Mouse (Mus musculus): ENCODE measurements at regions not wholly inside any gene's neighbourhood (a gene's known extent, or its start where the extent isn't known, plus 50 kb on each side); places are given as distances from the start of the nearest gene placed in this dataset.

DNA sequence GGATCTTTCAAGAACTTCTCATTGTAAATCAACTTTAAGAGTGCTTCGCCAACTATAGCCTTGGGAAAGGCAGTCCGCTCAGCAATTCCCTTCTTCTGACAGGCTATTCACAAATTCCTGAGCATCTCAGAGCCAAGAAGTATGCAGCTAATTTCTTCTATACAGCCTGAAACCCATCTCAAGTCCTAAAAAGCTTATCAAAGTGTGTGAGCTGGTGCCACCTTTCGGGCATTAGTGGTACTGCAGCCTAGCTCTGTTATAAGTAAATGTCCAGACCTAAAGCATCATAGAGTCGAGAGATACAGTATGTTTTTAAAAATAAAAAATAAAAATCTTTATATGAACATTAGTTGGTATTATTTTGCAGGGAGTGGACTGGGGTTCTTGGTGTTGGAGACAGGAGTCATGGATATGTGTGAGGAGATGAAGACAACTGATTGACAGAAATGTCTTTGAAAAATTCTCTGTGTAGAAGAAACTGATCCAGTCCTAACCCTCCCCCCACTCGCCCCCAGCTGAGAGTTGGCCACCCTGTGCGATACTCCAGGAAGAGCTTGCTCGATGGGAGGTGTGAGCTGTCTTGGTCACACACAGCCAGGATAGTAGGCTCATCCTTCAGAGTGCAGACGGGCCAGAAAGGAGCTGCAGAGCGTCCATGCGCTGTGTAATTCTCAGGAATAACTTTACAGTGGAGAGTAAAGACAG is 56.4 kb downstream of the Bod1 start:
- no peak for TF ChIP-seq TAL1 (conservative IDR thresholded peaks at IDR 0.05; ENCODE audit: low read depth, low read length)
- no peak for TF ChIP-seq GATA2 (IDR thresholded peaks at IDR 0.05; ENCODE audit: borderline replicate concordance, low read depth, low read length)
- TF ChIP-seq GATA1 (IDR thresholded peaks at IDR 0.05; ENCODE audit: borderline replicate concordance, low read length): no peak
- no peak for TF ChIP-seq POLR2AphosphoS5 (IDR thresholded peaks at IDR 0.05; ENCODE audit: insufficient replicate concordance, low read depth, low read length)
- TF ChIP-seq CTCF (IDR thresholded peaks at IDR 0.05; ENCODE audit: low read depth, low read length): peak; percentile 63
- peak; percentile 22 for DNase-seq (ENCODE audit: low spot score)
- no peaks in the 10 kb centered on the region for H3K36me3 ChIP-seq (replicated peaks)
- H3K4me3 ChIP-seq (ENCODE audit: low read depth, low read length): no peak overlapping the region
- ATAC-seq (ENCODE audit: extremely low read depth, insufficient number of reproducible peaks, low FRiP score, poor library complexity, severe bottlenecking): no peak
- no peaks in the 10 kb centered on the region for H3K9me3 ChIP-seq (replicated peaks)
- no peaks in the 10 kb centered on the region for H3K4me1 ChIP-seq (ENCODE audit: insufficient read depth, low read depth, low read length)
- H3K27me3 ChIP-seq (ENCODE audit: insufficient read depth, low read length): no peaks in the 10 kb centered on the region

- Histone ChIP-seq H3K9me3 (replicated peaks) (no peaks in the 10 kb centered on the region), H3K27me3 (ENCODE audit: insufficient read depth, low read length) (no peaks in the 10 kb centered on the region), H3K36me3 (replicated peaks) (no peaks in the 10 kb centered on the region), H3K4me3 (ENCODE audit: low read depth, low read length) (no peak overlapping the region), H3K4me1 (ENCODE audit: insufficient read depth, low read depth, low read length) (no peaks in the 10 kb centered on the region)
- no peak for DNase-seq (ENCODE audit: low spot score)
- TF ChIP-seq GATA2 (IDR thresholded peaks at IDR 0.05; ENCODE audit: borderline replicate concordance, low read depth, low read length): no peak
- TF ChIP-seq CTCF (IDR thresholded peaks at IDR 0.05; ENCODE audit: low read depth, low read length): no peak
- no peak for TF ChIP-seq POLR2AphosphoS5 (IDR thresholded peaks at IDR 0.05; ENCODE audit: insufficient replicate concordance, low read depth, low read length)
- TF ChIP-seq GATA1 (IDR thresholded peaks at IDR 0.05; ENCODE audit: borderline replicate concordance, low read length): no peak
- TF ChIP-seq TAL1 (conservative IDR thresholded peaks at IDR 0.05; ENCODE audit: low read depth, low read length): no peak
- ATAC-seq (ENCODE audit: extremely low read depth, insufficient number of reproducible peaks, low FRiP score, poor library complexity, severe bottlenecking): no peak
Observed at GRCm38 (mm10) chr11:31614394-31614713, 57.3 kb downstream of the Bod1 start.

- Histone ChIP-seq H3K27me3 (ENCODE audit: insufficient read depth, low read length) (peaks cover under 1% of the 10 kb centered on the region; the same call in 1 of the 2 replicates), H3K9me3 (replicated peaks) (no peaks in the 10 kb centered on the region), H3K4me3 (ENCODE audit: low read depth, low read length) (no peak overlapping the region), H3K36me3 (replicated peaks) (no peaks in the 10 kb centered on the region), H3K4me1 (ENCODE audit: insufficient read depth, low read depth, low read length) (no peaks in the 10 kb centered on the region)
- DNase-seq (ENCODE audit: low spot score) (no peak), ATAC-seq (ENCODE audit: extremely low read depth, insufficient number of reproducible peaks, low FRiP score, poor library complexity, severe bottlenecking) (no peak)
- TF ChIP-seq TAL1 (conservative IDR thresholded peaks at IDR 0.05; ENCODE audit: low read depth, low read length) (no peak), POLR2AphosphoS5 (IDR thresholded peaks at IDR 0.05; ENCODE audit: insufficient replicate concordance, low read depth, low read length) (no peak), GATA1 (IDR thresholded peaks at IDR 0.05; ENCODE audit: borderline replicate concordance, low read length) (no peak), CTCF (IDR thresholded peaks at IDR 0.05; ENCODE audit: low read depth, low read length) (no peak), GATA2 (IDR thresholded peaks at IDR 0.05; ENCODE audit: borderline replicate concordance, low read depth, low read length) (no peak)
Observed at GRCm38 (mm10) chr11:31613688-31614393, 57.8 kb downstream of the Bod1 start.

DNA sequence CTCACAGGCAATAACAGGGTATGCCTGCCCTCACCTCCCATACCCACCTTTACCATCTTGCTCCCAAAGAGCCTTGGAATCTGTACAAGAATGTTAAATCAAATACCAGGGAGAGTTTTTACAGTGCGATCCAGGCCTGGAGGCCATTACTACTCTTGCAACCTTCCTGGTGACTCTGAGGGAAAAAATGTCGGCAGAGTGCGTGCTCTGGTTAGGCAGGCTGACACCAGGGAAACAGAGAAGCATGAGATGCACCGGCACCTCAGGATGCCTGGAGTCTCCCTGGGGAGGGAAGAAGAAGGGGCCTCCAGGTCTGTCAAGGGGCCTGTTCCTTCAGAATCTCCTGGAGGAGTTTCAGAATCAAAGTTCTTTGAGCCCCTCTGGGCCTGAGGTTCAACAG is 63.2 kb downstream of the Bod1 start:
- H3K4me3 ChIP-seq (ENCODE audit: low read depth, low read length): no peak overlapping the region
- H3K4me1 ChIP-seq (ENCODE audit: insufficient read depth, low read depth, low read length): no peaks in the 10 kb centered on the region
- H3K27me3 ChIP-seq (ENCODE audit: insufficient read depth, low read length): peaks cover 5% of the 10 kb centered on the region; the same call in 1 of the 2 replicates
- DNase-seq (ENCODE audit: low spot score): no peak
- ATAC-seq (ENCODE audit: extremely low read depth, insufficient number of reproducible peaks, low FRiP score, poor library complexity, severe bottlenecking): no peak
- H3K9me3 ChIP-seq (replicated peaks): no peaks in the 10 kb centered on the region
- H3K36me3 ChIP-seq (replicated peaks): no peaks in the 10 kb centered on the region
- TF ChIP-seq TAL1 (conservative IDR thresholded peaks at IDR 0.05; ENCODE audit: low read depth, low read length) (no peak), POLR2AphosphoS5 (IDR thresholded peaks at IDR 0.05; ENCODE audit: insufficient replicate concordance, low read depth, low read length) (no peak), GATA2 (IDR thresholded peaks at IDR 0.05; ENCODE audit: borderline replicate concordance, low read depth, low read length) (no peak), CTCF (IDR thresholded peaks at IDR 0.05; ENCODE audit: low read depth, low read length) (no peak), GATA1 (IDR thresholded peaks at IDR 0.05; ENCODE audit: borderline replicate concordance, low read length) (no peak)

GRCm38 (mm10) chr11:31601499-31601898 is 70.2 kb downstream of the Bod1 start:
- TF ChIP-seq TAL1 (conservative IDR thresholded peaks at IDR 0.05; ENCODE audit: low read depth, low read length) (no peak), POLR2AphosphoS5 (IDR thresholded peaks at IDR 0.05; ENCODE audit: insufficient replicate concordance, low read depth, low read length) (no peak), CTCF (IDR thresholded peaks at IDR 0.05; ENCODE audit: low read depth, low read length) (no peak), GATA1 (IDR thresholded peaks at IDR 0.05; ENCODE audit: borderline replicate concordance, low read length) (no peak), GATA2 (IDR thresholded peaks at IDR 0.05; ENCODE audit: borderline replicate concordance, low read depth, low read length) (no peak)
- no peaks in the 10 kb centered on the region for H3K9me3 ChIP-seq (replicated peaks)
- DNase-seq (ENCODE audit: low spot score) (no peak), ATAC-seq (ENCODE audit: extremely low read depth, insufficient number of reproducible peaks, low FRiP score, poor library complexity, severe bottlenecking) (no peak)
- no peaks in the 10 kb centered on the region for H3K4me1 ChIP-seq (ENCODE audit: insufficient read depth, low read depth, low read length)
- H3K27me3 ChIP-seq (ENCODE audit: insufficient read depth, low read length): 0 out of 2 replicates have a peak, but pooled peaks cover 2% of the 10 kb centered on the region
- H3K4me3 ChIP-seq (ENCODE audit: low read depth, low read length): no peak overlapping the region
- no peaks in the 10 kb centered on the region for H3K36me3 ChIP-seq (replicated peaks)

- H3K9me3 ChIP-seq (replicated peaks): no peaks in the 10 kb centered on the region
- H3K4me3 ChIP-seq (ENCODE audit: low read depth, low read length): no peak overlapping the region
- no peak for ATAC-seq (ENCODE audit: extremely low read depth, insufficient number of reproducible peaks, low FRiP score, poor library complexity, severe bottlenecking)
- no peak for TF ChIP-seq TAL1 (conservative IDR thresholded peaks at IDR 0.05; ENCODE audit: low read depth, low read length)
- TF ChIP-seq GATA1 (IDR thresholded peaks at IDR 0.05; ENCODE audit: borderline replicate concordance, low read length): no peak
- no peak for TF ChIP-seq GATA2 (IDR thresholded peaks at IDR 0.05; ENCODE audit: borderline replicate concordance, low read depth, low read length)
- no peak for TF ChIP-seq POLR2AphosphoS5 (IDR thresholded peaks at IDR 0.05; ENCODE audit: insufficient replicate concordance, low read depth, low read length)
- TF ChIP-seq CTCF (IDR thresholded peaks at IDR 0.05; ENCODE audit: low read depth, low read length): no peak
- no peaks in the 10 kb centered on the region for H3K36me3 ChIP-seq (replicated peaks)
- no peak for DNase-seq (ENCODE audit: low spot score)
- no peaks in the 10 kb centered on the region for H3K4me1 ChIP-seq (ENCODE audit: insufficient read depth, low read depth, low read length)
- H3K27me3 ChIP-seq (ENCODE audit: insufficient read depth, low read length): no peaks in the 10 kb centered on the region
Observed at GRCm38 (mm10) chr11:31593604-31594003, 78.1 kb downstream of the Bod1 start.

Measured in G1E (cell line).